ENCODE assay signal across 9 mouse cellular contexts in the genomic region with DNA sequence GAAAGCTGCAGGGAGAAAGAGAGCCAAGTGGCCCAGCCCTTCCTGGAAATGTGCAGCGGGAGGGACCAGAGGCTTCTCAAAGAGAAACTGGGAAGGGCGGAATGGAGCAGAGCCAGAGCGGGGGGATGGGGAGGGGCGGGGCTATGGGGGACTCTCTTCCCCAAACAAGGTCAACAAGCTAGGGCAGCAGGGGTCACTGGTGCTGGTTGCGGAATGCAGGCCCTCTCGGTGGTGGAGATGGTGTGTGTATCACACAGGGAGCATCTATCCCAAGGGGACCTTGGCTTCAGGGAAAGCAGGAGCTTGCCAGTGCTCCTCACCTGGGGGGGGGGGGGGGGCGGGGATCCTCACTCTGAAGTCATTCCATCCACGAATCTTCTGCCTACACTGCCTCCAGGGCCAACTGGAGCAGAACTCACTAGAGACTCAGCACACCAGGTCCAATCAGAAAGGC. TPM values are rescaled to one million over a fixed set of nuclear protein-coding genes. Genes with fewer than 3 reads are reported as not detected.
DNase-seq lines count a peak whose midpoint lies in the region; ATAC-seq and TF ChIP-seq lines count a peak whose summit lies in the region.
"Had no signal": no experiment of that assay in that cellular context is flagged by ENCODE, and none has a peak within 500 bp of the region (broad histone marks: within the 10 kb centered on the region; RNA-seq: fewer than 3 reads in every experiment).

No protein-coding gene starts in this region.

- no peaks in the 10 kb centered on the region for H3K9me3 ChIP-seq in E14TG2a.4 (ENCODE audit: low read length)
- H3K9me3 ChIP-seq in heart, embryonic 14.5 days (ENCODE audit: control insufficient read depth, low read length), result no peaks in the 10 kb centered on the region
- H3K9me3 ChIP-seq in liver, embryonic 11.5 days (ENCODE audit: control insufficient read depth, low read length), result no peaks in the 10 kb centered on the region
- no peaks in the 10 kb centered on the region for H3K9me3 ChIP-seq in midbrain, embryonic 11.5 days (ENCODE audit: control insufficient read depth, low read length)
- H3K9me3 ChIP-seq: lung, embryonic 15.5 days had no signal

- H3K27me3 ChIP-seq in E14TG2a.4 (ENCODE audit: insufficient read depth, low read length), result no peaks in the 10 kb centered on the region
- no peaks in the 10 kb centered on the region for H3K27me3 ChIP-seq in heart, embryonic 14.5 days (ENCODE audit: control insufficient read depth, insufficient read depth, low read length)
- no peaks in the 10 kb centered on the region for H3K27me3 ChIP-seq in liver, embryonic 11.5 days (replicated peaks; ENCODE audit: control insufficient read depth, insufficient read depth, low read length)
- no peaks in the 10 kb centered on the region for H3K27me3 ChIP-seq in midbrain, embryonic 11.5 days (ENCODE audit: control insufficient read depth, insufficient read depth, low read length)
- H3K27me3 ChIP-seq: lung, embryonic 15.5 days had no signal

- 18% methylated on average over 8 of the region's 8 CpGs for WGBS in heart, embryonic 14.5 days
- 19% methylated on average over 8 of the region's 8 CpGs for WGBS in liver, embryonic 11.5 days
- WGBS in midbrain, embryonic 11.5 days, result 3% methylated on average over 8 of the region's 8 CpGs

- 0 out of 4 replicates have a peak overlapping the region, but pooled peaks of 1 of the 2 experiments have one; percentile 6 for H3K27ac ChIP-seq in heart, embryonic 14.5 days (replicated peaks in 1 of 2; ENCODE audit: control insufficient read depth in 1 of 2, insufficient read depth in 1 of 2, low read depth in 2 of 2, low read length in 2 of 2)
- peak overlapping the region; percentile 91 for H3K27ac ChIP-seq in liver, embryonic 11.5 days (ENCODE audit: low read depth, low read length)
- H3K27ac ChIP-seq in midbrain, embryonic 11.5 days (ENCODE audit: low read depth, low read length), result no peak overlapping the region
- no peak overlapping the region for H3K27ac ChIP-seq in left cerebral cortex, adult 2 months
- H3K27ac ChIP-seq: lung, embryonic 15.5 days had no signal

- peak overlapping the region; percentile 22; the same call in 1 of the 2 replicates for H3K9ac ChIP-seq in heart, embryonic 14.5 days (ENCODE audit: low read length)
- peak overlapping the region; percentile 38; the same call in 1 of the 2 replicates for H3K9ac ChIP-seq in liver, embryonic 11.5 days (ENCODE audit: low read depth, low read length)
- H3K9ac ChIP-seq in midbrain, embryonic 11.5 days (ENCODE audit: low read length), result no peak overlapping the region
- H3K9ac ChIP-seq: lung, embryonic 15.5 days had no signal

- no peak for TF ChIP-seq CTCF in E14TG2a.4 (conservative IDR thresholded peaks at IDR 0.05; ENCODE audit: low read length)
- TF ChIP-seq CTCF in left cerebral cortex, adult 2 months (IDR thresholded peaks at IDR 0.05), result no peak

- peaks cover 70% of the 10 kb centered on the region for H3K4me1 ChIP-seq in E14TG2a.4 (replicated peaks; ENCODE audit: low read depth, low read length)
- peaks cover 26 to 41% of the 10 kb centered on the region in 2 experiments for H3K4me1 ChIP-seq in heart, embryonic 14.5 days (ENCODE audit: control insufficient read depth in 2 of 2, insufficient read depth in 2 of 2, low read length in 2 of 2)
- peaks cover 48% of the 10 kb centered on the region for H3K4me1 ChIP-seq in liver, embryonic 11.5 days (replicated peaks; ENCODE audit: control insufficient read depth, insufficient read depth, low read length)
- H3K4me1 ChIP-seq in midbrain, embryonic 11.5 days (ENCODE audit: control insufficient read depth, insufficient read depth, low read length), result peaks cover 16% of the 10 kb centered on the region

- ATAC-seq in heart, embryonic 14.5 days (ENCODE audit: insufficient number of reproducible peaks, insufficient read depth, low FRiP score, low read depth), result no peak
- no peak; the same call in 1 of the 2 replicates for ATAC-seq in liver, embryonic 11.5 days (replicated peaks; ENCODE audit: low FRiP score)
- no peak for ATAC-seq in midbrain, embryonic 11.5 days (ENCODE audit: low FRiP score)

- no peak overlapping the region for H3K4me2 ChIP-seq in heart, embryonic 14.5 days (ENCODE audit: low read length)
- peak overlapping the region; percentile 54 for H3K4me2 ChIP-seq in liver, embryonic 11.5 days
- H3K4me2 ChIP-seq in midbrain, embryonic 11.5 days, result no peak overlapping the region
- H3K4me2 ChIP-seq: lung, embryonic 15.5 days had no signal

- peak; percentile 19 for DNase-seq in Muller cell, postnatal 12 days (ENCODE audit: inconsistent ontology term)
- DNase-seq in liver, embryonic 11.5 days (ENCODE audit: low spot score), result no peak
- DNase-seq in spleen, adult 18-20 months, result no peak
- no peak for DNase-seq in layer of hippocampus, adult 9-10 months (ENCODE audit: low spot score)
- DNase-seq in midbrain, embryonic 11.5 days (ENCODE audit: low spot score, missing footprints), result no peak
- DNase-seq in left cerebral cortex, adult 2 months (ENCODE audit: extremely low spot score in 1 of 2, low spot score in 2 of 2), result no peak

- peak overlapping the region; percentile 94 for H3K4me3 ChIP-seq in E14TG2a.4 (replicated peaks; ENCODE audit: low read length)
- H3K4me3 ChIP-seq in heart, embryonic 14.5 days (ENCODE audit: control insufficient read depth in 1 of 2, insufficient read depth in 1 of 2, low read depth in 1 of 2, low read length in 2 of 2), result no peak overlapping the region
- no peak overlapping the region for H3K4me3 ChIP-seq in liver, embryonic 11.5 days (ENCODE audit: low read depth, low read length)
- H3K4me3 ChIP-seq in midbrain, embryonic 11.5 days (ENCODE audit: low read depth, low read length), result no peak overlapping the region
- H3K4me3 ChIP-seq in left cerebral cortex, adult 2 months, result no peak overlapping the region
- H3K4me3 ChIP-seq: lung, embryonic 15.5 days had no signal

- peaks cover 52% of the 10 kb centered on the region for H3K36me3 ChIP-seq in E14TG2a.4 (ENCODE audit: insufficient read depth, low read length)
- peaks cover 27% of the 10 kb centered on the region for H3K36me3 ChIP-seq in heart, embryonic 14.5 days (ENCODE audit: control insufficient read depth, insufficient read depth, low read length)
- peaks cover 12% of the 10 kb centered on the region; the same call in 1 of the 2 replicates for H3K36me3 ChIP-seq in liver, embryonic 11.5 days (ENCODE audit: control insufficient read depth, insufficient read depth, low read length)
- H3K36me3 ChIP-seq in midbrain, embryonic 11.5 days (ENCODE audit: control insufficient read depth, insufficient read depth, low read length), result no peaks in the 10 kb centered on the region
- H3K36me3 ChIP-seq: lung, embryonic 15.5 days had no signal

- intact Hi-C loops in left cerebral cortex, adult 2 months (cut with DNase I), result no loop called here

RNA-seq across cellular contexts. Expression of gene Agtrap, which starts 3.5 kb away (rescaled TPM):
- polyA plus RNA-seq in heart, embryonic 14.5 days (2014; fragmentation: Nextera tagmentation; extraction: Ambion mirVana), result 19.5 and 20.0 TPM in 2 replicates
- polyA plus RNA-seq in liver, embryonic 11.5 days (2014; fragmentation: Nextera tagmentation; extraction: Ambion mirVana), result 18.3 and 20.9 TPM in 2 replicates
- polyA plus RNA-seq in midbrain, embryonic 11.5 days (2014; fragmentation: Nextera tagmentation; extraction: Ambion mirVana), result 11.7 TPM in 2 replicates
- total RNA-seq in left cerebral cortex, adult 2 months (2021), result 10 to 100 TPM in 1 of 2 experiments, 1 to 10 TPM in 1; 6.6 to 10.2 TPM

RNA-seq across cellular contexts. Expression of gene Mthfr, which starts 45.4 kb away (rescaled TPM):
- 8.7 and 9.7 TPM in 2 replicates for polyA plus RNA-seq in heart, embryonic 14.5 days (2014; fragmentation: Nextera tagmentation; extraction: Ambion mirVana)
- 15.5 and 16.1 TPM in 2 replicates for polyA plus RNA-seq in liver, embryonic 11.5 days (2014; fragmentation: Nextera tagmentation; extraction: Ambion mirVana)
- 17.8 and 18.9 TPM in 2 replicates for polyA plus RNA-seq in midbrain, embryonic 11.5 days (2014; fragmentation: Nextera tagmentation; extraction: Ambion mirVana)
- 10 to 100 TPM; 30.7 to 32.0 TPM for total RNA-seq in left cerebral cortex, adult 2 months (2021)

RNA-seq across cellular contexts. Expression of gene Clcn6, which starts 45.7 kb away (rescaled TPM):
- polyA plus RNA-seq in heart, embryonic 14.5 days (2014; fragmentation: Nextera tagmentation; extraction: Ambion mirVana), result 5.4 and 6.1 TPM in 2 replicates
- 2.0 and 2.4 TPM in 2 replicates for polyA plus RNA-seq in liver, embryonic 11.5 days (2014; fragmentation: Nextera tagmentation; extraction: Ambion mirVana)
- 19.2 and 20.2 TPM in 2 replicates for polyA plus RNA-seq in midbrain, embryonic 11.5 days (2014; fragmentation: Nextera tagmentation; extraction: Ambion mirVana)
- total RNA-seq in left cerebral cortex, adult 2 months (2021), result 10 to 100 TPM; 81.4 to 84.4 TPM

RNA-seq across cellular contexts. Expression of gene Mad2l2, which starts 45.9 kb away (rescaled TPM):
- polyA plus RNA-seq in heart, embryonic 14.5 days (2014; fragmentation: Nextera tagmentation; extraction: Ambion mirVana), result 40.9 and 42.1 TPM in 2 replicates
- polyA plus RNA-seq in liver, embryonic 11.5 days (2014; fragmentation: Nextera tagmentation; extraction: Ambion mirVana), result 41.4 and 44.7 TPM in 2 replicates
- polyA plus RNA-seq in midbrain, embryonic 11.5 days (2014; fragmentation: Nextera tagmentation; extraction: Ambion mirVana), result 82.7 and 83.6 TPM in 2 replicates
- total RNA-seq in left cerebral cortex, adult 2 months (2021), result 10 to 100 TPM; 14.2 to 16.1 TPM

RNA-seq across cellular contexts. Expression of gene Draxin, which starts 46.2 kb away (rescaled TPM):
- not detected in 2 replicates for polyA plus RNA-seq in heart, embryonic 14.5 days (2014; fragmentation: Nextera tagmentation; extraction: Ambion mirVana)
- 0.12 and 0.31 TPM in 2 replicates for polyA plus RNA-seq in liver, embryonic 11.5 days (2014; fragmentation: Nextera tagmentation; extraction: Ambion mirVana)
- 11.5 and 12.7 TPM in 2 replicates for polyA plus RNA-seq in midbrain, embryonic 11.5 days (2014; fragmentation: Nextera tagmentation; extraction: Ambion mirVana)
- under 1 TPM; 0.20 to 0.30 TPM for total RNA-seq in left cerebral cortex, adult 2 months (2021)
